Mouse (Mus musculus) retina, postnatal 7 days (tissue): ENCODE data around the gene Samd4b.

Source experiments
- DNase-seq: peaks from one replicate; pipeline ENCODE4 v3.0.0-alpha.2; 2012; ENCODE audit warnings: low read depth, low spot score

Samd4b gene

DNA sequence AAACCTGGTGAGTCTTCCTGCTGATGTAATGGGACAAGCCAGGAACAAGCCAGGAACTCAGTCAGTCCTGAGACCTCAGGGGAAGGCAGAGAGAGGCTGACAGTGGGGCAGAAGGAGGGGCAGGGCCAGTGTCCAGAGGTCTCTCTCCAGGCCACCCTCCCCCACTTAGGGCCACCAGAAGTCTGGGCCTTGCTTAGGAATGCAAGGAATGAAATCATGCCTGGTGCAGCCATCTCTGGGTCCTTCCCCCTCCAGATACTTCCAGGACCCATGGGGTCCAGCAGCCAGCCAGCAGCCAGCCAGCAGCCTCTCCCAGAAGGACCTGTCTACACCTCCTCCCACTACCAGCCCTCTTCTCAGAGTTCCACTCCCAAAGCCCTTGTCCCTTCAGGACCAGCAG lies 10.3 kb downstream of the Samd4b start:
- DNase-seq = no peak

DNA sequence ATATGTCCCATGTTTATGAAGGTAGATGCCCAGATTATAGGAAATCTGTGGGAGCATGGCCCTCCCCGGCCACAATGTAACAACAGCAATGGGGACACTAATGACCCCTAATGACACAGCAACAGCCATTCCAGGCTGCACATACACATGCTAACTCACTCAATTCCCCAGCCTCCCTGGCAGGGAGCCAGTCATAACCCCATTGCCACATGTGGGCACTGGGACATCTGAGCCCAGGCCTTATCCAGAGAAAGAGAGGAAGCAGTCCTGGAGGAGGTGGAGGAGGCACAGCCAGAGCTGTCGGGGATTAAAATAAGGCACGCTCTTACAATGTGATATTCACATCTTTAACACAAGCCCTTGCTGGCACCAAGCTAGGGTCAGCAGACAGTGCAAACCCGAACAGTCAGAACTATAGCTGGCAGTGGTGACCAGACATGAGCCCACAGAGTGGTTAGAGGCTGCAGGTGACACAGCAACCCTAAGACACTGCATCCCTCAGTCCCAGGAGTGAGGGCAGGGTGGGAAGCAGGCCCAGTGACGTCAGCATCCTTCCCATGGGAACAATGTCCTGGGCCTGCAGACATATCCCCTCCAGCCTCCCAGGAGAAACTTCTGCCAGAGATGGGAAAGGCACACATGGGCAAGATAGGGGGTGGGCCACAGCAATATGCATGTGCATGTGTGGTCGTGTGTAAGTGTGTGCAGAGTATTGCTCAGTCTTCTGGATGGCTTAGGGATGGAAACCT lies 11.1 kb downstream of the Samd4b start:
- DNase-seq = no peak

DNA sequence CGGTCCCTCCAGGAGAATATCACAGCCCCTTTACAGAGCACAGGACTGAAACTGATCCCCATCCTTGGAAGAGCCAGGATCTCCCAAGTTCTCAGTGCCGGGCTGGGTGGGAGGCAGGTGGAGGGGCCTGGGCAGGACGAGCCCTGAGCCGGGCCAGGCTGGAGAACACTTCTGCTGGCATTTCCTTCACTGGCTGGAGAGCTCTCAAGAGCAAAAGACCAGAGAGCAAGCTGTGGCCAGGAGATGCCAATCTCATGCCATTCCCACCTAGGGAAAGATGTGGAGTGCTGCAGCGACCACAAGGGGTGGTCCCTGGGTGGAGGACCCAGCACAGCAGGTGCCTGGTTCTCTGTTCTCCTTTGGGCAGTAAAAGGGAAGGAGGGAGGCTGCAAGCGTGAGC lies 12.9 kb downstream of the Samd4b start:
- no peak for DNase-seq

DNA sequence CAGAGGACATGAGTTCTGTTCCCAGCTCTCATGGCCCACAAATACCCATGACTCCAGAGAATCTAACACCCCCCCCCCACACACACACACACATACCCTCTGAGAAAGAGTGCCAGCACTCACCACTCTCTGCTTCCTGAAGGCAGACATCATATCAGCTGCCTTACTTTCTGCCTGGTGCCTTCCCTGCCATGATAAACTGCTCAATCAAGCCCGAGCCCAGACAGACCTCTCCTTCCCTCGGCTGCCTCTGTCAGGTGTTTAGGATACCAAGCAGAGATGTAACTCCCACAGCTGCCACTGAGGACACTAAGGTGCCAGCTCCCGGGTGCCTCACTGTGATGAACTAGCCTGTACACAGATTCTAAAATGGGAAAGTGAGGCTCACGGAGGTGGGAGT lies 13.5 kb downstream of the Samd4b start:
- no peak for DNase-seq

DNA sequence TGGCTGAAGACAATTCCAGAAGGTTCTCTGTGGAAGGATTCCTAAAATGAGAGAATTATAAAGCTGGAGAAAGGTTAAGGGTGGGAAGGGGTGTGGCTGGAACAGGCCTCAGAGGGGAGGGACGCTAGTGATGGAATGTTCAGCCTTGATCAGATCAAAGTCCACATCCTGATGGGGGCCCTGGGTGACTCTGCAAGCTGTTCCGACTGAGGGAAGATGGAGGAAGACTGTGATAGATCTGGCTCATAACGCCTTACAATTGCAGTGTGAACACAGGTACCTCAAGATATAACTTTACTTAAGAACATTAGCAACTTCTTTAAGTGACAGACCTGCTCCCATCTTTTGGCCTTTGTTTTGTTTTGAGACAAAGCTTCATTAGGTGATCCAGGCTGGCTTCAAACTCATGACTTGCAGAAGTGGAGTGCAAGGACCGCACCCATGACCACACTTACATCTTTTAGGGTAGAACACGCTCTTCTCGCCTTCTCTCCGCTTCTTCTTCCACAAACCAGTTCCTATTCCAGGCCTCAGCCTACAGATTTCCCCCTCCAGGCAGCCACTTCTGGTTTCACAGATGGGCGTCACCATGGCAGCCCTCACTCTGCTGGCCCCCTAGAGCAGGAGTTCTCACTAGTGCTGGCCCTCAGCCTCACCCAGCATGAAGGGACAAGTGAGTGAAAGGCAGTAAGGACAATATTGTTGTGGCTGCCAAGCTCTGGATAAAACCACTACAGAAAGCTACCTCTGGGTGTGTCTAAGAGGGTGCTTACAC lies 14.2 kb downstream of the Samd4b start:
- DNase-seq = no peak

DNA sequence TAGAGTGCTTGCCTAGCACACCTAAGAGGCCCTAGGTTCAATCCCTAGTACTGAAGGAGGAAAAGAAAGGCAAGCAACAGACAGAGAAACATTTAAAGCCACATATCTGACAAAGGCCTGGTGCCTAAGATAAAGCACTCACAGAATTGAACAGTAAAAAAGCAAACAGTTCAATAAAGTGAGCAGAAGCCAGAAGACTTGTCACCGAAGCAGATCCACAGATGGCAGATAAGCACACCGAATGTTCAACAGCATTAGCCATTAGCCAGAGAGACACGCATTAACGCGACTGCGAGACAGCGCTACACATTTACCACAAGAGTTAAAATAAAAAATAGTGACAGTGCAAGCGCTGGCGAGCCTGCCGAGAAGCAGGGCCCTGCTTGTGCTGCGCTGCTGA lies 15.1 kb downstream of the Samd4b start:
- DNase-seq = no peak

DNA sequence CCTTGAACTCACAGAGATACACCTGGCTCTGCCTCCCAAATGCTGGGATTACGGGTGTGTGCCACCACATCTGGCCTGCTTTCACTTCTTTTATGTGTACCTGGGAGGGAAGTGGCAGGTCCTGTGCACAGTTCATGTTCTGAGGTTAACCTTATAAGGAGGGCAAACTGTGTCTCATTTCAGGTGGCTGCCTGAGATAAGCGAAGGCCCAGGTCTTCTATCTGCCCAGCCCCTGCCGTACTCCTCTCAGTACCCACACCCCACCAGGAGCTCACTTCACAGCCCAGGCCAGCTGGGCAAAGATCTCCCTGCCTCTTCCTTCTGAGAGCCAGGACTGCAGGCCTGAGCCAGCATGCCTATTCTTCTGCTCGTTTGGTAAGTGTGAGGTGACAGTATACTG lies 16.2 kb downstream of the Samd4b start:
- DNase-seq = no peak

DNA sequence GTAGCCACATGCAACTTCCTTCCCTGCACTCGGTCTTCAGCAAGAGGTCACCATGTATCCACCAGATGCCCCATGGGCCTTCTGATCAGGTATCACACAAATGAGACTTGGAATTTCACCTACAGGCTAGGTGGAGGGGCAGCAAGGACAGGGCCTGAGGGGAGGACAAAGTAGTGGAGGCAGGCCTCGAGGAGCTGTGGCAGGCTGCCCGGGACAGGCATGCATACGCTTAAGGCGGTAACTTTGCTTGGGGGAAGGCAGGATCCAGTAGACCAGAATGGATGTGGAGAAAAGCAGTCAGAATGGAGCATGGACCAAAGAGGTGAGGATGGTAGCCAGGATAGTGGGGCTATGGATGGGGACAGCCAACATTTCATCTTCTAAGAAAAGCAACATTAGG lies 18.1 kb downstream of the Samd4b start:
- DNase-seq = no peak

DNA sequence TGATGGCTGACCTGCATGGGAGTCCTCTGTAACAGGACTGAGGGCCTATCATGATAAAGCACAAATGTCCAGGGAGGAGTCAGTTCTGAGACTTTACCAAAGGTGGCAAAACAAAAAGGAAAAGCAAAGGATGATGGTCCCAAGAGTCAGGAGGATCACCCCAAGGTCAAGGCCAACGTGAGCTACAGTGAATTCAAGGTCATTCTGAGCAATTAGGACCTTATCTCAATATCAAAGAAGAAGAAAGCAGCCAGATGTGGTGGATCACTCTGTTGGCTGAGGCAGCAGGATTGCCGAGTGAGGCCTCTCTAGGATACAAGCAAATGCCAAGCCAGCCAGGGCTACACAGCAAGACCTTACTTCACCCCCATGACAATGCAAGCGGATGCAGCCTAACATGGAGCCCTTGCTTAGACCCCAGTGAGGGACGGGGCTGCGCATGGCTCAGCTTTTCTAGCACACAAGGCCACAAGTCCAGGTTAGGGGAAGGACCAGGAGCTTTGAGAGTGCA lies 19.3 kb downstream of the Samd4b start:
- no peak for DNase-seq

DNA sequence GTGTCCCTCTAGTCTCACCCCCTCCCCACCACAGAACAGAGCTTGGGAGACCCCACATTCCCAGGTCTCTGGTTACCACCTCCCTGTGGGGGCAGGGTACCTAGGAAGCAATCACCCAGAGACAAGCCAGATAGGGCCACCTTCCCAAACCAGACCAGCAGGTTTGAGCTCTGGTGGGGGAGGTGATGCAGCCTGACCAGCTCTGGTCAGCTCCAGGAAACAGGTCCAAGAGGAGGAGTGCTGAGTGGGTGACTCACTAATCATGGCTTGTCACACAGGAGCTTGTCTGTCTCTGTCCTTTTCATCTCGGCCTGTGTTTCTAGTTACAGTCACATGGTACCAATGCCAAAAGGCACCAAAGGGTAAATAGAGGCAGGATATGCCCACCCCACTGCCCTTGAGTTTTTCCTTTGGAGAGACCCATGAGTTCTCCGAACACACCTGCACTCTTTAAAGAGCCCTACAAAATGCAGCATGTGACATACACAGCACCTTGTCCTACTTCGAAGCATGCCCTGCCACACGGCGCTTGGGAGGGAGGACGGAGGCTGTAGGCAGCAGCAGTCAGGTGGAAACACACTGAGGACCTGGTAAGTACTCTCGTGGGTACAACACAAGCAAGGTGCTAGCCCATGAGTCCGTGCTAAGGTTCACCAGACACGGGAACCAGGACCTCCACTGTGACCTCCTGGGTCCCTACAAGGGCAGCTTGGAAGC lies 20.0 kb downstream of the Samd4b start:
- no peak for DNase-seq

DNA sequence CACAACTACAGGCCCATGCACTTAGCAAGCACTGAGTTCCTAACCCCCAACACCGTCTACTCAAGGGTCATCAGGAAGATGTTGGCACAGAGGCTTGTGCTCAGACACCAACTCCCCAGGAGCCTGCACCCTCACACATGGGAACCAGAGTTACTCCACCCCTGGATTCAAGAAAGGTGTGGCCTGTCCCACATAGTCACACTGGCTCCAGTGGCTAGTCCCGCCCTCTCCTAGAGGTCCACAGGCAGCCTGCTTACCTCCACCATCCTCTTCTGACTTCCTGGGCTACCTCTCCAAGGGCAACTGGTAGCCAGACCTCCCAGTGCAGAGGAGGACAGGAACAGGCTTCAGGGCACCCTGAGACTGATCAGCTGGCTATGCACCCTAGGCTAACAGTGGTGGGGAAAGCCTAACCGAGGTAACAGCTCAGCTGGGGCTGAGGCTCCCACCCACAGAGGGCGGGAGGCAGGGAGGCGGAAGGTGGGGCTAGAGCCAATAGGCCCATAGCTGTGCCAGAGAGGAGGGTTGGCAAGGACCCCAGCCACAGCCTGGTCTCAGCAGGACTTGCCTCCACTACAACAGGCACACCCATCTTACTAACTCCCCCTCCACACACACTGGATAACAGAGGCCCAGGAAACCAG lies 21.6 kb downstream of the Samd4b start:
- no peak for DNase-seq

DNA sequence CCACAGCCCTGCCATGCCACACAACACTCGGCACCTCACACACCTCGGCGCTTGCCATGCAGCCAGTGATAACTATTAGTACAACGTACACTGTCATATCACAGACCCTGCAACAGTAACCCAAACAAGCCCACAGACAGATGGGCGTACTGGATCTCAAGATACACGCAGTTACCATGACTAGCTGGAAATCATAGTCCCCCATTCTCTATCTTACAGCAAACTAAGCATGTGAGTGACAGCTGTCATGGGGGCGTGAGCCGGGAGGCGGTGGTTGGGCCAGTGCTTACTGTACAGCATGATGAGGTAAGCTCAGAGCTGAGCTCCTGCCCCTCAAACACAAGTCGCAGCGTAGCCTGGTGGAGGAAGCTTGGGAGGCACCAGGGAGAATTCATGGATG lies 22.3 kb downstream of the Samd4b start:
- no peak for DNase-seq

DNA sequence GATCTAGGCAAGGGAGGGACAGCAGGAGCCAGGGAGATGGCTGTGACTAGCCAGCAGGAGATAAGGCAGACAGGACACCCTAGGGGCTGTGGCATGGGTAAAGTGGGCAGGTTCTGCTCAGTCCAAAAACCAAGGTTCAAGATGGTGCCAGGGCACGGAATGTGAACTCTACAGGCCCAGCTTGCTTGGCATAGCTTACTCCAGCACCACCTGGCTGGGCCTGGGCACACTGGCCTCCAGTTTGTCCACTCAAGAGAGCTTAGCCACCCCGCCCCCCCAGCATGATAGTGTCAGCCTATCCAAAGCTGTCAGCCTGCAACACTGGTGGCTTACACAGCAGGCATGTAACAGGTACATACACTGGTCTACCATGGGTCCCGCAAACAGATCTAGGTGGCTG lies 24.7 kb downstream of the Samd4b start:
- no peak for DNase-seq

DNA sequence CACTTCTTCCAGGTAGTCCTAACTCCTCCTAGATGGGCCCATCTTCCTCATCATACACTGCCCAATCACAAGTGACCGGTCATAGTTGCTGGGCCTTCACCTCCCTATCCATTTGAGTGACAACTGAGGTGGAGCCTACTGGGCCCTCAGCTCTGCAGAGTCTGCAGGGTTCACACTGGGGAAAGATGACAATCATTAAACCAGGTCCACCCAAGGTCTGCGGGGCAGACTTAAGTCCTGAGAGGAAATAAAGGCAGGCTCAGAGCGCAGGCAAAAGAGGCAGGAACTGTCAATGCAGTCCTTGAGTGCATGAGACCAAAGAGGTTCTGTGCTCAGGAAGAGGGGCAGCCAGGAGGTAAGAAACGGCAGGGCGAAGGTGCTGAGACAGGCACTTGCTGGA lies 25.3 kb downstream of the Samd4b start:
- no peak for DNase-seq

DNA sequence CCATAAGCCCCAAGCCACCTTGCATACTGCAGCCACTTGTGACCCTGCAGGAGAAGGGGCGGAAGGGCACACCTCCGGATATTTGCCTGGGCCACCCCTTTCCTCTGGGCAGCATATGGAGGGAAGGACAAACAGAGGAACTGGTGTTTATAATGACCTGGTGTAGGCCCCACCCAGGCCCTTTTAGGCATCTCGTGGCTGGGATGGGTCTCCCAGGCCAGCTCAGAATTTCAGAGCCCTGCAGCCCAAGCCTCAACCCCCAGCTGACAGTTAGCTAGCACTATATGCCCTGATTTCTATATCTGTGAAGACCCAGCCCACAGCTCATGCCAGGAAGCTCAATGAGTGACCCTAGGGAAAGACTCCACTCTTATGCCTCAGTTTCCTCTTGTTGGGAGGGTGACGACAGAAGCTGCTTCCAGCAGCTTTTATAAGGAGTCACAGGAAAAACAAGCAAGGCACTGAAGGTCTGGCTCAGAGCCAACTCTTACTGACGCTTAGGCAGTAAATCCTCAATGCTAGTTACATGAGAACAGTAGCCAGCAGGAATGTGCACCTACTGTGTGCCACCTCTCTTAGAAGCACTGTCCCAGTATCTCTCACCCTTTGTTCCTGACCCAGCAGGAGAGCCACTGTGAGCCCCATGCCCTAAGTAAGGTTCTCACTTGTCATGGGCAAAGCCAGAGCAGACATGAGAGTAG lies 26.8 kb downstream of the Samd4b start:
- DNase-seq = no peak

DNA sequence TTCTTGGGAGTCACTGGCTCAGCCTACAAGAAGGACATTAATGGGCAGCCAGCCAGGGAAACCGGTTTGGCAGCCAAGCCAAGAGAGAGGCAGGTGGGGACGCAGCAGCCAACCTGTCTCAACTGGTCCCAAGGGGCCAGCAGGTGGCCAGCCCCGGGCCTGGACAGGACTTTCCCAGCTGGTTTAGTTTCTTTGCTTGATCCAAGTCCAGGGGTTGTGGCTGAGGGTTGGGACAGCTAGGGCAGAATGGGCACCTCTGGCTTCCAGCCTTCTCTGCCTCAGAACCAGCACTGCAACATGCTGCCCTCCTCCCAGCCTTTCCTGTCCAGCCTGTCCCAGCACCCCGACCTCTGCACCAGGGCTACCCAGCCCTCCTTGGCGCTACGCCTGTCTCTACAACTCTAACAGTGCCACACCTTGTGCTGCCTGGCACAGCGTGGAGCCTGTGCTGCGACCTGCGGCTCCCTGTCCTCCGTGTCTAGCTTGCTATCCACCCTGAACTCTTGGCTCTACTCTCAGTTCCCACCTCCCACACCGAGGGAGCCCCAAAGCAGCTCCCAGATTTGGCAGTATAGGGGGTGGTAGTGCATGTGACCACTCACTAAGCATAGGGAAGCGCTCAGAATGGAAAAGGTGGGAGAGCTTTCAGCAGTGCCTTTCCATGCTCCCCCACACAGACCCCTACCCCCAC lies 27.5 kb downstream of the Samd4b start:
- DNase-seq = no peak

DNA sequence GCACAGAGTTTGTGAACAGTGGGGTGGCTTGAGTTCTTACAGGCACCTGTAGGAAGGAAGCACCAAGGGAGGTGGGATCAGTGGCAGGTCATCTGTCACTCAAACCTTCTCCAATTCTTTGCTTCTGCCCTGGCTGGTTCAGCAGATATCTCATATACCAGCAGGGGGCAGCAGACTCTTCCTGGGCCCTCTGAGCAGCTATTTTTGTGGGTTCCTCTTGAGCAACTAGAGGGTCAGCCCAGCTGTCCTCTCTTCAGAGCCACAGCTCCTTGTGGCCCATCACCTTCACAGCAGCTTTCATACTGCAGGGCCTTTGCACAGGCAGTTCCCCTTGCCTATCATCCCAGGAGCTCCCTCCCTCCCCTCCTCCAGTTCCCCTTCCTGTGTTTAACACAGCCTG lies 29.7 kb downstream of the Samd4b start:
- DNase-seq = peak; percentile 49

DNA sequence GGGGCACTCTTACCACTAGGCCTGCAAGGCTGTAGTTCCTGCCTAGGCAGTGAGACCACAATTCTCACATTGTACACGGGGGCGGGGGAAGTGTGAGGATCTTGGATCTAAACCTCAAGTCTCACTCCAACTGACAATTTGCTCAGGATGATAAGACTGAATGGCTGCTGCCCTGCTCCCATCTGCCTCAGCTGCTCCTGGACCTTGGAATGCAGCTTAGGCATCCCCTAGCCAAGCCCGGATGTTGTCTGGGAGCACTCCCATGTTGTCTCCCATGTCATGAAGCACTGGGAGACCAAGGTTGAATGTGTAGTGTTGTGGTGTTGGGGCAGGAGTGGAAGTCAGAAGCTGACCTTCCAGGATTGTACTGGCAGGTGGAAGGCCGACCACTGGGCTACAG lies 30.4 kb downstream of the Samd4b start:
- DNase-seq = no peak

DNA sequence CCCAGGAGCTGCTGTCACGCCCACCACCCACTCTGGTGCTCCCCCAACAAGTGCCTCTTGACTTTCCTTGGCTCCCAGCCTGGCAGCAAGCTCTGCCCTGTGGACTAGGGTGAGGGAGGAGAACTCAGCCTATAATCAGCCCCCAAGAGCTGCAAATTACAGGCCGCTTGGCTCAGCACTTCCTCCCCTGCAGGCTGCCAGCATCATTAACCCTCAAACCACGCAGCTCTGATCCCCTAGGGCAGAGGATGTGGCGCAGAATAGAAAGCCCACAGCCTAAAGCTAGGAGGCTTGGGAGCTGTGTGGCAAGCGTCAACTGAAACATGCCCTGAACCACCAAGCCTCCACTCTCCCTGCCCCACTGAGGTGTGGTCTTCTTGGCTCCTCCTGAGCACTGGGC lies 32.5 kb downstream of the Samd4b start:
- no peak for DNase-seq

DNA sequence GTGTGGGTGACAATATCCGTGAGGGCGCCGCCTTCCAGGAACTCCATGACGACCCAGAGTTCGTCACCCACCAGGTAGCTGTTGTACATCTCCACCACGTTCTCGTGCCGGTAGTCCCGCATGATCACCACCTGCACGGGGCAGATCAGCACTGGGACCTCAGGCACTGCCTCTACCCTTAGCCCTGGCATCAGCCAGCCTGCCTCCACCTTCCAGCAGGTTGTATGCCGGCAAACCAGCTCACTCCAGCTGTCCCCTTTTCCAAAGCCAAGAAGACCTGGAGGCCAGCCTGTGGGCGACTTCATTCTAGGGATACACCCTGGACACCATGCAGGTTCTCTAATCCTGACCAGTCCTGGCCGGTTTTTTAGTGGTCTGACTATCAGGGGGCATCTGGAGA lies 35.0 kb downstream of the Samd4b start:
- no peak for DNase-seq

DNA sequence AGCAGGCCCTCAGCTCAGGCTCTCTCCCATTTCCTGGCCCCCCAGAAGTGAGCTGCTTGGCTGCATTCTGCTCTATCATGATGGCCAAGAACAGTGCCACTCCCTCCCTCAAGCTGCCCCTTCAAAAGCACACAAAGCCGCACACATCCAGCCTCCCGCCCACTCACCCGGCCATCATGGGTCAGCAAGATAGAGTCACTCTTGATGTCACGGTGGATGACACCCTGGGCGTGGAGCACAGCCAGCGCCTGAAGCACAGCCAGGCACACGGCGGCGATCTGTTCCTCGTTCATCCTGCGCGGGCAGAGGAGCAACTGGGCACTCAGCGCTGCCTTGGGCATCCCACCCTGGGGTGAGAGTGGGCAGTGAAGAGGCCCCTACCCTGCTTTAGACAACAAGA lies 35.6 kb downstream of the Samd4b start:
- DNase-seq = no peak
